Mouse (Mus musculus): ENCODE results near the gene Gm21985. TPM values are rescaled to one million over a fixed set of nuclear protein-coding genes. Genes with fewer than 3 reads are reported as not detected.

Gene Gm21985
- polyA plus RNA-seq, 1 experiment from 2014 or later: 0.06 TPM

DNA sequence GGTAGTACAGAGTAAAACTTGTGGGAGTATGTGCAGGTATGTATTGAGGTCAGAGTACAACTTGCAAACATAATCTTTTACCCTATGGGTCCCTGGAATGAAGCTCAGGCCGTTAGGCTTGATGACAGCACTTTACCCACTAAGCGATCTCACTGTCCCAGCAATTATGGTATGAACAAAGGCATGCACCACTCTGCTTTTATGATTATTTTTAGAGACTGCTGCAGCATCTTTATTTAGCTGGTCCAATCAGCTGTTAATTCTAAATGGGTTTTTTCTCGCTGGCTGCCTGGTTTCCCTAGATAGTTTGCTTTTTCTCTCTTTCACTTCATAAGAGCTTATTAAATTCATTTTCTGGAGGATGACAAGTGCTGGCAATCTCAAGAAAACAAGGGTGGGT is 30.1 kb downstream of the Gm21985 start:
- H3K9ac ChIP-seq (replicated peaks): no peak overlapping the region
- ATAC-seq (replicated peaks): no peak
- H3K4me2 ChIP-seq (replicated peaks): no peak overlapping the region
- H3K4me1 ChIP-seq: no peaks in the 10 kb centered on the region
- H3K4me3 ChIP-seq: no peak overlapping the region
- H3K27ac ChIP-seq (replicated peaks): no peak overlapping the region
- H3K36me3 ChIP-seq: no peaks in the 10 kb centered on the region
- no peaks in the 10 kb centered on the region for H3K9me3 ChIP-seq
- WGBS: 74% methylated on average over 3 of the region's 3 CpGs
- no peaks in the 10 kb centered on the region for H3K27me3 ChIP-seq

DNA sequence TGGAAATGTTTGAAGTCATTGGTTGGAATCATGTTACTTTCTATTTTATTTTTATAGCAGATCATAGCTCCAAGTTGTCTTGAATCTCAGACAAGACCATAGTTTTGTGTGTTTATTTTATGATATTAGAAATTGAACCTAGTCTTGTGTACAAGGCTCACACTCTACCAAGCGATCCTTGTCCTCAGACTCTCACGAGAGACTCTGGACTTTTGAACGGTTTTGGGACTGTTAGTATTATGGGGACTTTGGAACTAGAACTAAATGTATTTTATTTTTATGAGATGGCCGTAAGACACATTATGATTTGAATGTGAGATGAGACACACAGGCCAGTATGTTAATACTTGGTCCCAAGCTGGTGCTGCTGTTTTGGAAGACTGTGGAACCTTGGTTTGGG is 32.1 kb downstream of the Gm21985 start:
- no peak overlapping the region for H3K27ac ChIP-seq (replicated peaks)
- H3K36me3 ChIP-seq: no peaks in the 10 kb centered on the region
- H3K4me3 ChIP-seq: no peak overlapping the region
- no peaks in the 10 kb centered on the region for H3K9me3 ChIP-seq
- 95% methylated on average over 4 of the region's 4 CpGs for WGBS
- ATAC-seq (replicated peaks): no peak
- no peak overlapping the region for H3K9ac ChIP-seq (replicated peaks)
- no peak overlapping the region for H3K4me2 ChIP-seq (replicated peaks)
- H3K4me1 ChIP-seq: no peaks in the 10 kb centered on the region
- no peaks in the 10 kb centered on the region for H3K27me3 ChIP-seq

- H3K4me2 ChIP-seq (replicated peaks): no peak overlapping the region
- H3K27ac ChIP-seq (replicated peaks): no peak overlapping the region
- no peak for ATAC-seq (replicated peaks)
- 0 out of 2 replicates have a peak, but pooled peaks cover 3% of the 10 kb centered on the region for H3K4me1 ChIP-seq
- H3K27me3 ChIP-seq: no peaks in the 10 kb centered on the region
- H3K4me3 ChIP-seq: no peak overlapping the region
- no peaks in the 10 kb centered on the region for H3K9me3 ChIP-seq
- no peak overlapping the region for H3K9ac ChIP-seq (replicated peaks)
- no peaks in the 10 kb centered on the region for H3K36me3 ChIP-seq
- 95% methylated on average over 3 of the region's 3 CpGs for WGBS
Measured at GRCm38 (mm10) chr2:112308671-112309070, 42.6 kb downstream of the Gm21985 start.

- no peak overlapping the region for H3K27ac ChIP-seq (replicated peaks)
- no peaks in the 10 kb centered on the region for H3K9me3 ChIP-seq
- H3K4me2 ChIP-seq (replicated peaks): no peak overlapping the region
- H3K36me3 ChIP-seq: no peaks in the 10 kb centered on the region
- H3K4me3 ChIP-seq: no peak overlapping the region
- 74% methylated on average over 10 of the region's 10 CpGs for WGBS
- no peak overlapping the region for H3K9ac ChIP-seq (replicated peaks)
- no peak for ATAC-seq (replicated peaks)
- H3K4me1 ChIP-seq: 0 out of 2 replicates have a peak, but pooled peaks cover 3% of the 10 kb centered on the region
- H3K27me3 ChIP-seq: no peaks in the 10 kb centered on the region
Measured at GRCm38 (mm10) chr2:112309161-112309600, 43.1 kb downstream of the Gm21985 start.

GRCm38 (mm10) chr2:112315638-112316037 is 49.5 kb downstream of the Gm21985 start:
- WGBS: 88% methylated on average over 7 of the region's 7 CpGs
- no peak overlapping the region for H3K9ac ChIP-seq (replicated peaks)
- ATAC-seq (replicated peaks): no peak
- H3K9me3 ChIP-seq: no peaks in the 10 kb centered on the region
- H3K27ac ChIP-seq (replicated peaks): no peak overlapping the region
- H3K4me2 ChIP-seq (replicated peaks): no peak overlapping the region
- H3K4me1 ChIP-seq: no peaks in the 10 kb centered on the region
- H3K27me3 ChIP-seq: no peaks in the 10 kb centered on the region
- no peak overlapping the region for H3K4me3 ChIP-seq
- no peaks in the 10 kb centered on the region for H3K36me3 ChIP-seq

DNA sequence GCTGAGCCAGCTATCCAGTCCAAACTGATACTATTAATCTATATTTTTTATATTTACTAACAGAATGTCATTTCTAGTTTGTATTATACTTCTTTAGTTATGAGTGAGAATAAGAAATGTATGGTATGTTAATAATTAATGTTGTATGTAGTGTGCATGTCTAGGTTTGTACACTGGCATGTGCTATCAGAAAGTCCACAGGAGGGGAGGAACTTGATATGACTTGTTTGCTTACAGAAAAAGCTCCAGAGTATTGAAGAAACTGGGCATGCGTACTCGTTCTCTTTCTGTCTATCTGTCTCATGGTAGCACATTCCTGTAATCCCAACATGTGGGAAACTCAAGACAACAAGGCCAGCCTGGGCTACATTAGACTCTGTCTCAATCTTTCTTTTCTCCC is 52.1 kb downstream of the Gm21985 start:
- Histone ChIP-seq H3K27me3 (no peaks in the 10 kb centered on the region), H3K9me3 (no peaks in the 10 kb centered on the region), H3K4me3 (no peak overlapping the region), H3K4me1 (no peaks in the 10 kb centered on the region), H3K4me2 (replicated peaks) (no peak overlapping the region), H3K9ac (replicated peaks) (no peak overlapping the region), H3K27ac (replicated peaks) (no peak overlapping the region), H3K36me3 (no peaks in the 10 kb centered on the region)
- 95% methylated on average over 2 of the region's 2 CpGs for WGBS
- no peak for ATAC-seq (replicated peaks)

DNA sequence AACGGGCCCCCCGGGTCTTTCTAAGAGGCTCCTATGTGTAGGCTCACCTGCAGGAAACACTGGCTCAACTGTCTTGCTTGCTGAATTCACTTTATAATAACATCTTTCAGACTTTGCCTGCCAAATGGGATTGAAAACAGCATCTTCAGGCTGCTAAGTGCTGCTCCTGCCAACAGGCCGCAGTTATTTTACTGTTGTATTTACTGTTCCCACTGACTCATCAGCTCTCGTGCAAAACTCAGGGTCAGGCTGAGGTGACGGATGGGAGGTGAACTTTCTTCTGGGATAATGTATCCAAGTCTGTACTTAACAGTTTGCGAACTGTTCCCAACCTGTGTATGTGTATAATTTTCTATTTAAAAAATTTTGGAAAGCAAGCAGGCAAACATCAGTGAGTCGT is 52.8 kb downstream of the Gm21985 start:
- no peak for ATAC-seq (replicated peaks)
- Histone ChIP-seq H3K4me1 (no peaks in the 10 kb centered on the region), H3K36me3 (no peaks in the 10 kb centered on the region), H3K4me2 (replicated peaks) (no peak overlapping the region), H3K9ac (replicated peaks) (no peak overlapping the region), H3K27me3 (no peaks in the 10 kb centered on the region), H3K4me3 (no peak overlapping the region), H3K9me3 (no peaks in the 10 kb centered on the region), H3K27ac (replicated peaks) (no peak overlapping the region)
- 83% methylated on average over 7 of the region's 7 CpGs for WGBS

- H3K27ac ChIP-seq (replicated peaks): no peak overlapping the region
- no peaks in the 10 kb centered on the region for H3K9me3 ChIP-seq
- 86% methylated on average over 11 of the region's 11 CpGs for WGBS
- no peaks in the 10 kb centered on the region for H3K36me3 ChIP-seq
- no peaks in the 10 kb centered on the region for H3K4me1 ChIP-seq
- H3K4me2 ChIP-seq (replicated peaks): no peak overlapping the region
- H3K9ac ChIP-seq (replicated peaks): no peak overlapping the region
- H3K4me3 ChIP-seq: no peak overlapping the region
- H3K27me3 ChIP-seq: no peaks in the 10 kb centered on the region
- 0 out of 2 replicates have a peak, but pooled peaks have one; percentile 8 for ATAC-seq (replicated peaks)
Measured at GRCm38 (mm10) chr2:112328069-112328777, 62.1 kb downstream of the Gm21985 start.

DNA sequence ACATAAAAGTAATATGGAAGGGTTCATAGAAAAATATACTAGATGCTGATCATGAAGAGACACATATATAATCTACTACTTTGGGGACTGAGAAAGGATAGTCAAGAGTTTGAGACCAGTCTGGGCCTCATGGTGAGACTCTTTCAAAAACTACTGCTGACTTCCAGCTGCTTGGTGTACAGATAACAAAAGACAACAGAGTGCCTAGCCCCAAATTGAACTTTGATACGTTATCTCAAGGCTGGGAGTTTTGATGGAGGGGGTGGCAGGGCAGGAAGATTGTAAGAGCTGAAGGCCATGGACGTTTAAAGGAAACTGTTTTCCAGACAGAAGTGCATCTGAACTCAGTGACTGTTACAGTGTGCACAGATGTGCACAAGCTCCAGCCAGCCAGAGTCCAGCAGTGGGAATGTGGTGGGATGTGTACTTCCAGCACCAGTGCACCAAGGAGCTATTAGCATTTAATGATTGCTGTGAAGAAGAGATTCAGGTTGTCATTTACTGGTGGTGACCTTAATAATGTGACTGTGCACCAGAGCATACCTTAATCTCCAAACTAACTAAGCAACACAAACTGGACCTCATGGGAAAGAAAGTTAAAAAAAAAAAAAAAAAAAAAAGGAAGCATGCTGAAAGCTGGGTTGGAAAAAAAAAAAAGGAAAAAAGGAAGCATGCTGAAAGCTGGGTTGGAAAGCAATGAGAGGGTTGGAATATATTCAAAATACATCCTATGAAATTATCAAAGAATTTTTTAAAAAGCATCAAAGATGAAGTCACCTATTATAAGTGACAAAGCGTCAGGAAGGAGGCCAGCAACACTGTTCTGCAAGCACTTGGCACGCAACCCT is 66.2 kb downstream of the Gm21985 start:
- WGBS: 75% methylated on average over 4 of the region's 4 CpGs
- no peak overlapping the region for H3K4me2 ChIP-seq (replicated peaks)
- no peak for ATAC-seq (replicated peaks)
- H3K27ac ChIP-seq (replicated peaks): no peak overlapping the region
- H3K36me3 ChIP-seq: peaks cover 24% of the 10 kb centered on the region
- no peak overlapping the region for H3K4me3 ChIP-seq
- no peaks in the 10 kb centered on the region for H3K9me3 ChIP-seq
- no peaks in the 10 kb centered on the region for H3K27me3 ChIP-seq
- H3K4me1 ChIP-seq: no peaks in the 10 kb centered on the region
- no peak overlapping the region for H3K9ac ChIP-seq (replicated peaks)

GRCm38 (mm10) chr2:112337211-112337610 is 71.1 kb downstream of the Gm21985 start:
- peaks cover 52% of the 10 kb centered on the region for H3K36me3 ChIP-seq
- no peak overlapping the region for H3K9ac ChIP-seq (replicated peaks)
- no peak overlapping the region for H3K4me2 ChIP-seq (replicated peaks)
- H3K4me3 ChIP-seq: no peak overlapping the region
- H3K9me3 ChIP-seq: no peaks in the 10 kb centered on the region
- no peak for ATAC-seq (replicated peaks)
- WGBS: 95% methylated on average over 6 of the region's 6 CpGs
- no peaks in the 10 kb centered on the region for H3K4me1 ChIP-seq
- no peaks in the 10 kb centered on the region for H3K27me3 ChIP-seq
- H3K27ac ChIP-seq (replicated peaks): no peak overlapping the region

DNA sequence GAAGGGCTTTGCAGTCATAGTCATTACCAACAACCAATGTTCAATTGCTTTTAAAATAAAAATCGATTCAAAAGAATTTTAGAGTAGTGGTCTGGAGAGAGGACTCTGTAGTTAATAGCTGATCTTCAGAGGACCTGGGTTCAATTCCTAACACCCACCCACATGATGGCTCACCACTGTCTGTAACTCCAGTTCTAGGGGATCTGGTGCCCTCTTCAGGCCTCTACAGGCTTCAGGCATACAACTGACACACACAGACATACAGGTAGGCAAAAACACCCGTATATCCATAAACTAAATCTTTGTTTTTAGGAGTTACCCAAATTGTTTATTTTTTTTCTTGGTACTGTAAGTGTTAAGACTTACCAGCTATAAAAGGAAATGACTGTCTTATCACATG is 73.6 kb downstream of the Gm21985 start:
- H3K4me1 ChIP-seq: no peaks in the 10 kb centered on the region
- H3K4me3 ChIP-seq: no peak overlapping the region
- H3K9ac ChIP-seq (replicated peaks): no peak overlapping the region
- no peak for ATAC-seq (replicated peaks)
- H3K9me3 ChIP-seq: no peaks in the 10 kb centered on the region
- 86% methylated on average over 2 of the region's 2 CpGs for WGBS
- peaks cover 57% of the 10 kb centered on the region for H3K36me3 ChIP-seq
- H3K4me2 ChIP-seq (replicated peaks): no peak overlapping the region
- H3K27ac ChIP-seq (replicated peaks): no peak overlapping the region
- H3K27me3 ChIP-seq: no peaks in the 10 kb centered on the region

- Histone ChIP-seq H3K27me3 (no peaks in the 10 kb centered on the region), H3K9me3 (no peaks in the 10 kb centered on the region), H3K4me1 (no peaks in the 10 kb centered on the region), H3K4me3 (no peak overlapping the region), H3K27ac (replicated peaks) (no peak overlapping the region), H3K4me2 (replicated peaks) (no peak overlapping the region), H3K36me3 (peaks cover 53% of the 10 kb centered on the region), H3K9ac (replicated peaks) (no peak overlapping the region)
- WGBS: 76% methylated on average over 3 of the region's 3 CpGs
- ATAC-seq (replicated peaks): no peak
Measured at GRCm38 (mm10) chr2:112341117-112341516, 75.0 kb downstream of the Gm21985 start.
